Mouse (Mus musculus) kidney, postnatal 4 days (tissue): Measurements from ENCODE around the gene Ntn3.
A peak's percentile ranks its signal among the peaks of the same experiment; 100 is the strongest.

Experiments used
- DNase-seq, 2 experiments: peaks; one replicate each; pipeline ENCODE4 v3.0.0; 2021; ENCODE audit warnings: mixed read lengths in 2 of 2

The Ntn3 gene

GRCm38 (mm10) chr17:24173423-24173822 lies 35.9 kb downstream of the Ntn3 start:
- DNase-seq = peak; percentile 77 to 82

- no peak for DNase-seq
These were observed 37.6 kb downstream of the Ntn3 start for GRCm38 (mm10) chr17:24171738-24172137.

- DNase-seq = no peak
These were observed 38.6 kb downstream of the Ntn3 start for GRCm38 (mm10) chr17:24170729-24171128.

- DNase-seq = no peak
These were observed 39.2 kb downstream of the Ntn3 start for GRCm38 (mm10) chr17:24170125-24170524.

GRCm38 (mm10) chr17:24169317-24170065 lies 39.8 kb downstream of the Ntn3 start, which contains the start of gene Atp6v0c:
Atp6v0c (minus strand) TSS chr17:24169702.
- peak; percentile 97 to 98 for DNase-seq

GRCm38 (mm10) chr17:24168590-24169277 lies 40.6 kb downstream of the Ntn3 start:
- DNase-seq = peak; percentile 73 to 80

GRCm38 (mm10) chr17:24167891-24168505 lies 41.3 kb downstream of the Ntn3 start:
- no peak for DNase-seq

- DNase-seq = no peak
These were observed 42.2 kb downstream of the Ntn3 start for GRCm38 (mm10) chr17:24167120-24167519.

- peak; percentile 33 to 49 for DNase-seq
These were observed 44.6 kb downstream of the Ntn3 start for GRCm38 (mm10) chr17:24164566-24165259.

- DNase-seq = peak; percentile 99
These were observed 46.0 kb downstream of the Ntn3 start, which contains the start of gene Amdhd2 for GRCm38 (mm10) chr17:24163176-24163962. Amdhd2 (minus strand) TSS chr17:24163766.

- peak; percentile 57 to 71 for DNase-seq
These were observed 46.7 kb downstream of the Ntn3 start for GRCm38 (mm10) chr17:24162584-24163175.

- DNase-seq = peak in 1 of 2 experiments; percentile 16
These were observed 47.9 kb downstream of the Ntn3 start for GRCm38 (mm10) chr17:24161466-24161865.

- DNase-seq = no peak
These were observed 51.8 kb downstream of the Ntn3 start for GRCm38 (mm10) chr17:24157526-24157925.

GRCm38 (mm10) chr17:24157121-24157520 lies 52.2 kb downstream of the Ntn3 start:
- no peak for DNase-seq

- no peak for DNase-seq
These were observed 52.9 kb downstream of the Ntn3 start for GRCm38 (mm10) chr17:24156394-24156793.

- DNase-seq = no peak
These were observed 53.6 kb downstream of the Ntn3 start for GRCm38 (mm10) chr17:24155742-24156141.

GRCm38 (mm10) chr17:24154463-24154862 lies 54.9 kb downstream of the Ntn3 start:
- DNase-seq = peak; percentile 47 to 67
